8 mouse cellular contexts compared by ENCODE assay signal in the genomic region with DNA sequence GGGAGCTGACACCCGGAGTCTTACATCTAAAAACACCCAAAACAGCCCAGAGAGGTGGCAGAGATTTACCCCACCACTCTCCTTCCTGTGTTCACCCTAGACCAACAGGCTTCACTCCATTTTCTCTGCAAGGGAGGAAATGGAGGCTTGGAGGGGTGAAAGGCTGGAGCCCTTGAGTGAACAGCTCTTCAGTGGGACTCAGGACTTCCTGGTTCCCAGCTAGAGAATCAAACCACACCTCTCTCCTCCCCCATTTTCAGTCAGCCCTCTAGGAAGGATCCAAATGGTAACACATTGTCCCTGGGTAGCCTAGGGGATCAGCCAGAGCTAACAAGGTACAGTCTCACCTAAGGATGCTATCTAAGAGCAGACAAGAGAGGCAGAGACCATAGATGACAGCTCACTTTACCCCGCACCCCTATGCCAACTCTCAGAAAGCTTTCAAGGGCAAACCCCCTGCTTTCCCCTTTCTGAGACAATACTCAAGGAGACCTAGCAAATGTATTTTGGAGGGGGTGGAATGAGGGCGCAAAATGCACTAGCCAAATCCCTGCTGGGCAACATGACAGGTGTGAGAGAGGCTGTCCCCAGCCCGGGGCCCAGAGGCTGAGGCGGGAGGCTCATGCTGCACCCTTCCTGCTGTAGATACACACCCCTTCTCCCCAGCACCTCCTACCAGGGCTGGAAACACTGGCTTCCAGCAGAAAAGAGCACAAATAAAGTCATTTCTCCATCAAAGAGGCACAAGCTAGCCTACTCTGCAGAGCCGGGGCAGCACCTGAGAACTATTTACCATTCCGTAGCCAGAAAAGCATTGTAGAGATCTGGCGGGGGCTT. TPM values are rescaled to one million over a fixed set of nuclear protein-coding genes. Genes with fewer than 3 reads are reported as not detected.
A peak's percentile ranks its signal among the peaks of the same experiment; 100 is the strongest.
DNase-seq lines count a peak whose midpoint lies in the region; ATAC-seq and TF ChIP-seq lines count a peak whose summit lies in the region.

No protein-coding gene starts in this region.

- H3K9ac ChIP-seq in kidney, embryonic 16.5 days (replicated peaks; ENCODE audit: low read length): peak overlapping the region; percentile 99
- peak overlapping the region; percentile 90 for H3K9ac ChIP-seq in lung, embryonic 14.5 days
- H3K9ac ChIP-seq in stomach, embryonic 16.5 days (ENCODE audit: low read length): peak overlapping the region; percentile 100

- no peak for TF ChIP-seq POLR2A in bone marrow macrophage, adult 2 months (IDR thresholded peaks at IDR 0.05; ENCODE audit: borderline replicate concordance, low read depth, low read length)

- DNase-seq in kidney, adult 11 months: no peak
- DNase-seq in hindbrain, embryonic 10.5 days (ENCODE audit: low spot score): no peak
- DNase-seq in lung, embryonic 14.5 days: no peak
- DNase-seq in urinary bladder, postnatal 36 days (ENCODE audit: low spot score in 2 of 2): no peak
- no peak for DNase-seq in adipocyte (ENCODE audit: low spot score)

- peak overlapping the region; percentile 98 for H3K4me3 ChIP-seq in kidney, embryonic 16.5 days (ENCODE audit: low read length)
- H3K4me3 ChIP-seq in bone marrow macrophage, adult 2 months (ENCODE audit: insufficient read depth, low read length): peak overlapping the region; percentile 91
- peak overlapping the region; percentile 99 for H3K4me3 ChIP-seq in hindbrain, embryonic 10.5 days
- peak overlapping the region; percentile 73 for H3K4me3 ChIP-seq in lung, embryonic 14.5 days (ENCODE audit: low read depth, low read length)
- peak overlapping the region; percentile 95 for H3K4me3 ChIP-seq in stomach, embryonic 16.5 days (replicated peaks; ENCODE audit: low read length)

- no peak for TF ChIP-seq CTCF in bone marrow macrophage, adult 2 months (IDR thresholded peaks at IDR 0.05; ENCODE audit: low read depth, low read length)
- TF ChIP-seq CTCF in lung, embryonic 14.5 days (IDR thresholded peaks at IDR 0.05; ENCODE audit: low read depth): no peak

- H3K27ac ChIP-seq in kidney, embryonic 16.5 days (ENCODE audit: low read length): peak overlapping the region; percentile 99
- H3K27ac ChIP-seq in bone marrow macrophage, adult 2 months (ENCODE audit: insufficient read depth, low read depth, low read length): no peak overlapping the region
- H3K27ac ChIP-seq in hindbrain, embryonic 10.5 days: peak overlapping the region; percentile 99
- no peak overlapping the region; the same call in 1 of the 2 replicates for H3K27ac ChIP-seq in lung, embryonic 14.5 days (ENCODE audit: low read depth)
- peak overlapping the region; percentile 98 for H3K27ac ChIP-seq in stomach, embryonic 16.5 days (ENCODE audit: low read length)

- no peaks in the 10 kb centered on the region for H3K9me3 ChIP-seq in kidney, embryonic 16.5 days (ENCODE audit: low read length)
- H3K9me3 ChIP-seq in hindbrain, embryonic 10.5 days: no peaks in the 10 kb centered on the region
- H3K9me3 ChIP-seq in lung, embryonic 14.5 days (ENCODE audit: low read depth, low read length): no peaks in the 10 kb centered on the region
- H3K9me3 ChIP-seq in stomach, embryonic 16.5 days (replicated peaks; ENCODE audit: control insufficient read depth, low read length): no peaks in the 10 kb centered on the region

- H3K4me2 ChIP-seq in kidney, embryonic 16.5 days (replicated peaks; ENCODE audit: low read depth, low read length): peak overlapping the region; percentile 90
- peak overlapping the region; percentile 98 for H3K4me2 ChIP-seq in lung, embryonic 14.5 days
- H3K4me2 ChIP-seq in stomach, embryonic 16.5 days (ENCODE audit: low read depth, low read length): peak overlapping the region; percentile 98

- H3K36me3 ChIP-seq in kidney, embryonic 16.5 days (ENCODE audit: insufficient read depth, low read length): peaks cover 21% of the 10 kb centered on the region
- H3K36me3 ChIP-seq in hindbrain, embryonic 10.5 days: peaks cover 40% of the 10 kb centered on the region
- peaks cover 21% of the 10 kb centered on the region for H3K36me3 ChIP-seq in lung, embryonic 14.5 days (ENCODE audit: insufficient read depth)
- peaks cover 19% of the 10 kb centered on the region for H3K36me3 ChIP-seq in stomach, embryonic 16.5 days (ENCODE audit: control insufficient read depth, insufficient read depth, low read length)

- 5% methylated on average over 8 of the region's 8 CpGs for WGBS in kidney, embryonic 16.5 days
- WGBS in hindbrain, embryonic 10.5 days: 13% methylated on average over 8 of the region's 8 CpGs
- WGBS in lung, embryonic 14.5 days: 6% methylated on average over 8 of the region's 8 CpGs
- 6% methylated on average over 8 of the region's 8 CpGs for WGBS in stomach, embryonic 16.5 days

- ATAC-seq in kidney, embryonic 16.5 days (ENCODE audit: low FRiP score, low TSS enrichment): no peak
- no peak for ATAC-seq in lung, embryonic 14.5 days (ENCODE audit: insufficient read depth)
- ATAC-seq in stomach, embryonic 16.5 days (ENCODE audit: insufficient read depth, low FRiP score): no peak

- H3K4me1 ChIP-seq in kidney, embryonic 16.5 days (ENCODE audit: insufficient read depth, low read length): peaks cover 32% of the 10 kb centered on the region
- peaks cover 10% of the 10 kb centered on the region for H3K4me1 ChIP-seq in bone marrow macrophage, adult 2 months (ENCODE audit: control insufficient read depth, insufficient read depth, low read length)
- peaks cover 48% of the 10 kb centered on the region for H3K4me1 ChIP-seq in hindbrain, embryonic 10.5 days (replicated peaks)
- peaks cover 19% of the 10 kb centered on the region for H3K4me1 ChIP-seq in lung, embryonic 14.5 days (ENCODE audit: insufficient read depth)
- H3K4me1 ChIP-seq in stomach, embryonic 16.5 days (ENCODE audit: control insufficient read depth, insufficient read depth, low read length): peaks cover 30% of the 10 kb centered on the region

- H3K27me3 ChIP-seq in kidney, embryonic 16.5 days (ENCODE audit: insufficient read depth, low read length): no peaks in the 10 kb centered on the region
- no peaks in the 10 kb centered on the region for H3K27me3 ChIP-seq in hindbrain, embryonic 10.5 days (ENCODE audit: insufficient read depth, poor library complexity, severe bottlenecking)
- H3K27me3 ChIP-seq in lung, embryonic 14.5 days (ENCODE audit: insufficient read depth, low read length): no peaks in the 10 kb centered on the region
- no peaks in the 10 kb centered on the region for H3K27me3 ChIP-seq in stomach, embryonic 16.5 days (ENCODE audit: control insufficient read depth, insufficient read depth, low read length)

RNA-seq across cellular contexts. Expression of gene Kmt2d, which starts 1.4 kb away (rescaled TPM):
- 12.4 and 14.1 TPM in 2 replicates for polyA plus RNA-seq in kidney, embryonic 16.5 days (2015; fragmentation: Nextera tagmentation; extraction: Ambion mirVana)
- 69.1 and 75.3 TPM in 2 replicates for polyA plus RNA-seq in bone marrow macrophage, adult 2 months (2012; ENCODE audit: insufficient read depth, insufficient read length, missing spikeins)
- 10.2 and 11.2 TPM in 2 replicates for polyA plus RNA-seq in hindbrain, embryonic 10.5 days (2016; fragmentation: Nextera tagmentation; extraction: Ambion mirVana)
- 17.1 and 19.3 TPM in 2 replicates for polyA plus RNA-seq in lung, embryonic 14.5 days (2014; fragmentation: Nextera tagmentation; extraction: Ambion mirVana)
- 10.1 and 11.4 TPM in 2 replicates for polyA plus RNA-seq in stomach, embryonic 16.5 days (2015; fragmentation: Nextera tagmentation; extraction: Ambion mirVana)

RNA-seq across cellular contexts. Expression of gene Rhebl1, which starts 24.8 kb away (rescaled TPM):
- polyA plus RNA-seq in kidney, embryonic 16.5 days (2015; fragmentation: Nextera tagmentation; extraction: Ambion mirVana): 16.7 and 18.3 TPM in 2 replicates
- polyA plus RNA-seq in bone marrow macrophage, adult 2 months (2012; ENCODE audit: insufficient read depth, insufficient read length, missing spikeins): 9.8 and 11.8 TPM in 2 replicates
- 21.0 and 25.7 TPM in 2 replicates for polyA plus RNA-seq in hindbrain, embryonic 10.5 days (2016; fragmentation: Nextera tagmentation; extraction: Ambion mirVana)
- polyA plus RNA-seq in lung, embryonic 14.5 days (2014; fragmentation: Nextera tagmentation; extraction: Ambion mirVana): 8.5 and 9.5 TPM in 2 replicates
- polyA plus RNA-seq in stomach, embryonic 16.5 days (2015; fragmentation: Nextera tagmentation; extraction: Ambion mirVana): 8.2 and 9.8 TPM in 2 replicates

RNA-seq across cellular contexts. Expression of gene Dhh, which starts 28.8 kb away (rescaled TPM):
- polyA plus RNA-seq in kidney, embryonic 16.5 days (2015; fragmentation: Nextera tagmentation; extraction: Ambion mirVana): 1.4 and 1.8 TPM in 2 replicates
- polyA plus RNA-seq in bone marrow macrophage, adult 2 months (2012; ENCODE audit: insufficient read depth, insufficient read length, missing spikeins): not detected in 2 replicates
- polyA plus RNA-seq in hindbrain, embryonic 10.5 days (2016; fragmentation: Nextera tagmentation; extraction: Ambion mirVana): 0.42 and 0.46 TPM in 2 replicates
- polyA plus RNA-seq in lung, embryonic 14.5 days (2014; fragmentation: Nextera tagmentation; extraction: Ambion mirVana): 1.0 and 1.3 TPM in 2 replicates
- 0.84 and 1.1 TPM in 2 replicates for polyA plus RNA-seq in stomach, embryonic 16.5 days (2015; fragmentation: Nextera tagmentation; extraction: Ambion mirVana)

RNA-seq across cellular contexts. Expression of gene Prkag1, which starts 38.2 kb away (rescaled TPM):
- polyA plus RNA-seq in kidney, embryonic 16.5 days (2015; fragmentation: Nextera tagmentation; extraction: Ambion mirVana): 103 and 119 TPM in 2 replicates
- polyA plus RNA-seq in bone marrow macrophage, adult 2 months (2012; ENCODE audit: insufficient read depth, insufficient read length, missing spikeins): 82.3 and 86.6 TPM in 2 replicates
- 88.7 and 89.0 TPM in 2 replicates for polyA plus RNA-seq in hindbrain, embryonic 10.5 days (2016; fragmentation: Nextera tagmentation; extraction: Ambion mirVana)
- 93.4 and 93.7 TPM in 2 replicates for polyA plus RNA-seq in lung, embryonic 14.5 days (2014; fragmentation: Nextera tagmentation; extraction: Ambion mirVana)
- polyA plus RNA-seq in stomach, embryonic 16.5 days (2015; fragmentation: Nextera tagmentation; extraction: Ambion mirVana): 85.4 and 86.4 TPM in 2 replicates

RNA-seq across cellular contexts. Expression of gene Lmbr1l, which starts 48.5 kb away (rescaled TPM):
- polyA plus RNA-seq in kidney, embryonic 16.5 days (2015; fragmentation: Nextera tagmentation; extraction: Ambion mirVana): 17.6 and 18.9 TPM in 2 replicates
- 22.0 and 25.7 TPM in 2 replicates for polyA plus RNA-seq in bone marrow macrophage, adult 2 months (2012; ENCODE audit: insufficient read depth, insufficient read length, missing spikeins)
- 22.3 and 25.5 TPM in 2 replicates for polyA plus RNA-seq in hindbrain, embryonic 10.5 days (2016; fragmentation: Nextera tagmentation; extraction: Ambion mirVana)
- 4.5 and 5.5 TPM in 2 replicates for polyA plus RNA-seq in lung, embryonic 14.5 days (2014; fragmentation: Nextera tagmentation; extraction: Ambion mirVana)
- 14.8 and 18.3 TPM in 2 replicates for polyA plus RNA-seq in stomach, embryonic 16.5 days (2015; fragmentation: Nextera tagmentation; extraction: Ambion mirVana)

Comparison
In these comparisons a context has a peak if more than half of its experiments do, and no peak if none do; other contexts are left out.
1. H3K27ac ChIP-seq: peak in kidney, embryonic 16.5 days (single experiment), hindbrain, embryonic 10.5 days (single experiment) and stomach, embryonic 16.5 days (single experiment); none in bone marrow macrophage, adult 2 months (single experiment) and lung, embryonic 14.5 days (single experiment).
2. Peak in every context shown above with its lines, with median percentiles within 50 percentile points of each other: H3K4me2 ChIP-seq, H3K4me3 ChIP-seq and H3K9ac ChIP-seq.